Mouse (Mus musculus): ENCODE measurements at regions not wholly inside any gene's neighbourhood (a gene's known extent, or its start where the extent isn't known, plus 50 kb on each side); places are given as distances from the start of the nearest gene placed in this dataset.

DNA sequence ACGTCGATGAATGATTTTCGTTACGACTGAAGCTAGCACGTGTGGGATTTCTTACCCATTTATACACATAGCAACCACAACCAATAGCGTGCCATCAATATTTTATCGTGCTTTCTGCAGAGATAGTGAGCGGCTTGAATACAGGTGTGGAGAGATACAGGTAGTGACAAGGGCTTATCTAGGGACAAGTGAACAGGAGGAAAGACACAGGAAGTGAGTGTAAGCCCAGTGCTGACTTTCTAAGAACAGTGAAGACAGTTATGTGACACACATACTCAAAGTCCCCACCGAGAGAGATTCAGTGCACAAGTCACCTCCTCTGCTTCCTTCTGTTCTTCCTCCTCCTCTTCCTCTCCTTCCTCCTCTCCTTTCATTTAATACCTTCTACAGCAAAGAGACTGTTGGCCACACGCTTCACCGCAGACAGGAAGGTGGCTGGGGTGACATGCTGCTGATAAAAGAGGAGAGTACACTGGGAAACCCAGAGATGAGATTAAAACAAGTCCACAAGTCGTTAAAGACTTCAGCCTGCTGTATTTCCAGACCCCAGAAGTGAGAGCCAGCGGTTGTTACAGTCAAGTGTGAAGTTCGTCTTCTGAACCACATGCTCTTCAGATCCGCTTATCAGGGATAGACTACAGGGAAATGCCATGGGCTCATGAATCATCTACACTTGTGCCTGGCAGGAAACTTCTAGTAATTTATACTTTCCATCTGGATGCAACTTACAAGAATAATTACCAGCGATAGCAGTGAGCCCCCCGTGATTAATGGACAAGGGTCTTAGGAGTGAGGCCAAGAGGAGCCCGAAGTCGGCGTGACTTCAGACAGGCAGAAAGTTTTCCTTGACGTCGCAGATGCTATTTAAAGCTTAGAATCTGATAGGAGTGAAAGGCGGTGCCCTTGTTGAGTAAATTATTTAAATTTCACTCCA is 180.5 kb downstream of the Gxylt1 start:
- TF ChIP-seq GATA1 (IDR thresholded peaks at IDR 0.05; ENCODE audit: low read depth, low read length) = no peak
- no peak for TF ChIP-seq POLR2A (IDR thresholded peaks at IDR 0.05; ENCODE audit: control insufficient read depth in 1 of 2, insufficient read depth in 1 of 2, low read depth in 1 of 2, low read length in 2 of 2, poor library complexity in 1 of 2)
- no peak for TF ChIP-seq CTCF (IDR thresholded peaks at IDR 0.05 in 2 of 3, conservative IDR thresholded peaks at IDR 0.05 in 1 of 3; ENCODE audit: control insufficient read depth in 1 of 3, insufficient read depth in 1 of 3, low read depth in 2 of 3, low read length in 3 of 3, poor library complexity in 1 of 3, severe bottlenecking in 1 of 3)
